Mouse (Mus musculus): ENCODE results near the gene Man1c1.

DNA sequence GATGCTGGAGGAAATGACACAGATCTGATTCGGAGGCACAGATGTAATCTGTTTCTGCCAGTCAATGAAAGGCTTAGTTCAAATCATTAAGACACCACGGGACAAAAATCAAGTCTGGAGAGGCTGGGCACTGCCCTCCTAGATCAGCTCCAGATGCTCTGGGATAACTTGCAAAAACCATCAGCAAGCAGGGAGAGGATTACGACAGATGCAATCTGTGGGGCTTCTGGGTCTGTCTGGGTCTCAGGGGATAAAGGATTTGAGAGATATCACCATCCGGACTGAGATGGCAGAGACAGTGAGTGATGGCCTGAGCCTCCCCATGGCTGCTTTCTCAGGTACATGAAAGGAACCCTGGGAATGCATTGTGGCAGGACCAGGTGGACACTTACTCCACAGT is 99.6 kb downstream of the Man1c1 start:
- TF ChIP-seq CTCF (IDR thresholded peaks at IDR 0.05; ENCODE audit: control insufficient read depth, insufficient read depth, insufficient read length) (no peak), USF1 (IDR thresholded peaks at IDR 0.05; ENCODE audit: low read depth) (no peak)
